ENCODE assay signal across 8 mouse cellular contexts in genomic region chr10:77916636-77917335, GRCm38 (mm10). TPM values are rescaled to one million over a fixed set of nuclear protein-coding genes. Genes with fewer than 3 reads are reported as not detected.
DNase-seq lines count a peak whose midpoint lies in the region; ATAC-seq and TF ChIP-seq lines count a peak whose summit lies in the region.

No protein-coding gene starts in this region.

- no peaks in the 10 kb centered on the region for H3K36me3 ChIP-seq in midbrain, embryonic 11.5 days (ENCODE audit: control insufficient read depth, insufficient read depth, low read length)
- no peaks in the 10 kb centered on the region for H3K36me3 ChIP-seq in midbrain, embryonic 13.5 days
- H3K36me3 ChIP-seq in liver, embryonic 13.5 days: no peaks in the 10 kb centered on the region
- H3K36me3 ChIP-seq in forebrain, embryonic 12.5 days (replicated peaks): no peaks in the 10 kb centered on the region

- no peak overlapping the region for H3K9ac ChIP-seq in midbrain, embryonic 11.5 days (ENCODE audit: low read length)
- no peak overlapping the region for H3K9ac ChIP-seq in midbrain, embryonic 13.5 days (replicated peaks)
- H3K9ac ChIP-seq in liver, embryonic 13.5 days: no peak overlapping the region
- H3K9ac ChIP-seq in forebrain, embryonic 12.5 days: no peak overlapping the region

- ATAC-seq in midbrain, embryonic 11.5 days (ENCODE audit: low FRiP score): no peak
- ATAC-seq in midbrain, embryonic 13.5 days: no peak
- ATAC-seq in liver, embryonic 13.5 days (ENCODE audit: low read depth): no peak
- no peak for ATAC-seq in forebrain, embryonic 12.5 days (ENCODE audit: low FRiP score)

- peak; percentile 84 for TF ChIP-seq CTCF in gastrocnemius, adult 2 months (IDR thresholded peaks at IDR 0.05)

- H3K4me3 ChIP-seq in midbrain, embryonic 11.5 days (ENCODE audit: low read depth, low read length): no peak overlapping the region
- no peak overlapping the region for H3K4me3 ChIP-seq in midbrain, embryonic 13.5 days (replicated peaks)
- H3K4me3 ChIP-seq in gastrocnemius, adult 2 months: no peak overlapping the region
- no peak overlapping the region for H3K4me3 ChIP-seq in liver, embryonic 13.5 days (replicated peaks)
- no peak overlapping the region for H3K4me3 ChIP-seq in forebrain, embryonic 12.5 days (replicated peaks)

- H3K27me3 ChIP-seq in midbrain, embryonic 11.5 days (ENCODE audit: control insufficient read depth, insufficient read depth, low read length): no peaks in the 10 kb centered on the region
- no peaks in the 10 kb centered on the region for H3K27me3 ChIP-seq in midbrain, embryonic 13.5 days
- no peaks in the 10 kb centered on the region for H3K27me3 ChIP-seq in liver, embryonic 13.5 days
- H3K27me3 ChIP-seq in forebrain, embryonic 12.5 days: no peaks in the 10 kb centered on the region

- no peaks in the 10 kb centered on the region for H3K9me3 ChIP-seq in midbrain, embryonic 11.5 days (ENCODE audit: control insufficient read depth, low read length)
- no peaks in the 10 kb centered on the region for H3K9me3 ChIP-seq in midbrain, embryonic 13.5 days
- no peaks in the 10 kb centered on the region for H3K9me3 ChIP-seq in liver, embryonic 13.5 days (replicated peaks)
- H3K9me3 ChIP-seq in forebrain, embryonic 12.5 days: no peaks in the 10 kb centered on the region

- no peak overlapping the region for H3K27ac ChIP-seq in midbrain, embryonic 11.5 days (ENCODE audit: low read depth, low read length)
- H3K27ac ChIP-seq in midbrain, embryonic 13.5 days: no peak overlapping the region
- H3K27ac ChIP-seq in gastrocnemius, adult 2 months: no peak overlapping the region
- H3K27ac ChIP-seq in liver, embryonic 13.5 days: no peak overlapping the region
- no peak overlapping the region for H3K27ac ChIP-seq in forebrain, embryonic 12.5 days

- no peaks in the 10 kb centered on the region for H3K4me1 ChIP-seq in midbrain, embryonic 11.5 days (ENCODE audit: control insufficient read depth, insufficient read depth, low read length)
- H3K4me1 ChIP-seq in midbrain, embryonic 13.5 days (replicated peaks): no peaks in the 10 kb centered on the region
- H3K4me1 ChIP-seq in liver, embryonic 13.5 days (replicated peaks): no peaks in the 10 kb centered on the region
- H3K4me1 ChIP-seq in forebrain, embryonic 12.5 days: no peaks in the 10 kb centered on the region

- intact Hi-C loops in gastrocnemius, adult 2 months (cut with DNase I): loop anchor here (5.0 kb wide), 1 partner anchor 289 kb away; no protein-coding TSS in a partner anchor

- WGBS in midbrain, embryonic 11.5 days: 68% methylated on average over 8 of the region's 8 CpGs
- 67% methylated on average over 8 of the region's 8 CpGs for WGBS in midbrain, embryonic 13.5 days
- 53% methylated on average over 8 of the region's 8 CpGs for WGBS in liver, embryonic 13.5 days (ENCODE audit: insufficient replicate concordance)
- 62% methylated on average over 8 of the region's 8 CpGs for WGBS in forebrain, embryonic 12.5 days

- peak; percentile 90 for DNase-seq in midbrain, embryonic 11.5 days (ENCODE audit: low spot score, missing footprints)
- peak; percentile 74 for DNase-seq in NIH3T3 (ENCODE audit: low read depth)
- peak; percentile 45 for DNase-seq in c-Kit-positive CD71-positive TER-119-positive erythroid progenitor cells, embryonic 14.5 days (ENCODE audit: low spot score)
- peak; percentile 72 for DNase-seq in gastrocnemius, adult 2 months
- peak; percentile 12 for DNase-seq in liver, embryonic 13.5 days
- peak; percentile 44 for DNase-seq in spleen, adult 12 weeks (ENCODE audit: low spot score)

- H3K4me2 ChIP-seq in midbrain, embryonic 11.5 days: no peak overlapping the region
- H3K4me2 ChIP-seq in midbrain, embryonic 13.5 days (replicated peaks): no peak overlapping the region
- no peak overlapping the region for H3K4me2 ChIP-seq in liver, embryonic 13.5 days
- no peak overlapping the region for H3K4me2 ChIP-seq in forebrain, embryonic 12.5 days

RNA-seq across cellular contexts. Expression of gene Lrrc3, which starts 14.4 kb away (rescaled TPM):
- 2.7 and 2.8 TPM in 2 replicates for polyA plus RNA-seq in midbrain, embryonic 11.5 days (2014; fragmentation: Nextera tagmentation; extraction: Ambion mirVana)
- polyA plus RNA-seq in midbrain, embryonic 13.5 days (2015; fragmentation: Nextera tagmentation; extraction: Ambion mirVana): 9.8 and 10.3 TPM in 2 replicates
- total RNA-seq in gastrocnemius, adult 2 months (2021): under 1 TPM; 0.13 to 0.14 TPM
- polyA plus RNA-seq in liver, embryonic 13.5 days (2015; fragmentation: Nextera tagmentation; extraction: Ambion mirVana): 8.6 and 10.1 TPM in 2 replicates
- polyA plus RNA-seq in forebrain, embryonic 12.5 days (2016; fragmentation: Nextera tagmentation; extraction: Ambion mirVana): 4.4 and 4.7 TPM in 2 replicates

RNA-seq across cellular contexts. Expression of gene Trpm2, which starts 53.6 kb away (rescaled TPM):
- 0.75 and 1.5 TPM in 2 replicates for polyA plus RNA-seq in midbrain, embryonic 11.5 days (2014; fragmentation: Nextera tagmentation; extraction: Ambion mirVana)
- polyA plus RNA-seq in midbrain, embryonic 13.5 days (2015; fragmentation: Nextera tagmentation; extraction: Ambion mirVana): 2.7 and 3.3 TPM in 2 replicates
- total RNA-seq in gastrocnemius, adult 2 months (2021): under 1 TPM in 1 of 2 experiments, not detected in 1; 0.33 TPM
- 0.73 and 0.94 TPM in 2 replicates for polyA plus RNA-seq in liver, embryonic 13.5 days (2015; fragmentation: Nextera tagmentation; extraction: Ambion mirVana)
- polyA plus RNA-seq in forebrain, embryonic 12.5 days (2016; fragmentation: Nextera tagmentation; extraction: Ambion mirVana): 0.62 and 1.1 TPM in 2 replicates

RNA-seq across cellular contexts. Expression of gene Gm3285, which starts 55.0 kb away (rescaled TPM):
- not detected in 2 replicates for polyA plus RNA-seq in midbrain, embryonic 11.5 days (2014; fragmentation: Nextera tagmentation; extraction: Ambion mirVana)
- not detected in 2 replicates for polyA plus RNA-seq in midbrain, embryonic 13.5 days (2015; fragmentation: Nextera tagmentation; extraction: Ambion mirVana)
- not detected for total RNA-seq in gastrocnemius, adult 2 months (2021)
- not detected in 2 replicates for polyA plus RNA-seq in liver, embryonic 13.5 days (2015; fragmentation: Nextera tagmentation; extraction: Ambion mirVana)
- not detected in 2 replicates for polyA plus RNA-seq in forebrain, embryonic 12.5 days (2016; fragmentation: Nextera tagmentation; extraction: Ambion mirVana)

Comparison
In these comparisons a context has a peak if more than half of its experiments do, and no peak if none do; other contexts are left out.
1. DNase-seq: peak in every context shown above with its lines; median percentile 90 in midbrain, embryonic 11.5 days; 74 in NIH3T3; 72 in gastrocnemius, adult 2 months; 45 in c-Kit-positive CD71-positive TER-119-positive erythroid progenitor cells, embryonic 14.5 days; 44 in spleen, adult 12 weeks; 12 in liver, embryonic 13.5 days.